Mouse (Mus musculus): ENCODE data around the gene Fam104a.

DNA sequence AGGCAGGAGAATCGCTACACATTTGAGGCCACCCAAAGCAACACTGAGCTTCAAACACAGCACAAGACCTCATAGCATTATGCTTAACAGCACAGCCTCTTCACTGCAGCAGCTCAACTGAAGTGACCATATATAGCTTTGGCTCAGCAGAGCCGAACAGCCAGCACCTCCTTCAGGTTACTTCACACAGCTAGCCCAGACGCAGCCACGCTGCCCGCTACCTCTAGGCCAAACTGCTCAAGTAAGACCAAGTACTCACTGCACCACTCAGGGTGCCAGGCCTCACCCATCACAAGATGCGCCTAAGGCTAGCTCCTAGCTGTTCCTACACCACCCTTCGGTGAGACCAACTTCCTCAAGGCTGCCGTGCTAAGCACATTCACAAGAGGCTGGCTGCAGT is 5.6 kb downstream of the Fam104a start:
- TF ChIP-seq CTCF (IDR thresholded peaks at IDR 0.05; ENCODE audit: insufficient read depth, low read length) = no peak
- TF ChIP-seq POLR2A (IDR thresholded peaks at IDR 0.05; ENCODE audit: borderline replicate concordance, extremely low read depth, low read depth, low read length) = no peak
